17 mouse cellular contexts compared by ENCODE assay signal in genomic region chr11:117373870-117374269, GRCm38 (mm10).
"Had no signal": no experiment of that assay in that cellular context is flagged by ENCODE, and none has a peak within 500 bp of the region (broad histone marks: within the 10 kb centered on the region; RNA-seq: fewer than 3 reads in every experiment).

No protein-coding gene starts in this region.

- H3K9ac ChIP-seq: limb, embryonic 12.5 days; liver, embryonic 13.5 days; liver, postnatal 0 days; lung, embryonic 15.5 days; midbrain, embryonic 12.5 days; neural tube, embryonic 12.5 days; stomach, embryonic 15.5 days had no signal

- H3K9me3 ChIP-seq: limb, embryonic 12.5 days; liver, embryonic 13.5 days; lung, embryonic 15.5 days; midbrain, embryonic 12.5 days; neural tube, embryonic 12.5 days; stomach, embryonic 15.5 days had no signal

- H3K4me2 ChIP-seq: limb, embryonic 12.5 days; liver, embryonic 13.5 days; lung, embryonic 15.5 days; midbrain, embryonic 12.5 days; neural tube, embryonic 12.5 days; stomach, embryonic 15.5 days had no signal

- H3K4me3 ChIP-seq: layer of hippocampus, adult 2 months; limb, embryonic 12.5 days; liver, embryonic 13.5 days; lung, embryonic 15.5 days; megakaryocyte, embryonic 14.5 days; midbrain, embryonic 12.5 days; neural tube, embryonic 12.5 days; stomach, embryonic 15.5 days had no signal

- H3K27ac ChIP-seq: kidney, postnatal 0 days; layer of hippocampus, adult 2 months; limb, embryonic 12.5 days; liver, embryonic 13.5 days; lung, embryonic 15.5 days; macrophage; midbrain, embryonic 12.5 days; neural tube, embryonic 12.5 days had no signal

- H3K36me3 ChIP-seq: limb, embryonic 12.5 days; liver, embryonic 13.5 days; lung, embryonic 15.5 days; midbrain, embryonic 12.5 days; neural tube, embryonic 12.5 days; stomach, embryonic 15.5 days had no signal

- H3K27me3 ChIP-seq: lung, embryonic 15.5 days; neural tube, embryonic 12.5 days; stomach, embryonic 15.5 days had no signal

- DNase-seq: kidney, postnatal 36 days; liver; liver, embryonic 13.5 days; lung, postnatal 14 days; right cerebral cortex, postnatal 14 days; thymus, adult 2 months; thymus, postnatal 25 days had no signal

- H3K4me1 ChIP-seq: megakaryocyte, embryonic 14.5 days; midbrain, embryonic 12.5 days; neural tube, embryonic 12.5 days had no signal
